Mouse (Mus musculus): ENCODE measurements at regions not wholly inside any gene's neighbourhood (a gene's known extent, or its start where the extent isn't known, plus 50 kb on each side); places are given as distances from the start of the nearest gene placed in this dataset.

GRCm38 (mm10) chr3:41234994-41235393 lies 152.1 kb upstream of the Pgrmc2 start:
- DNase-seq (ENCODE audit: low spot score): no peak

- DNase-seq (ENCODE audit: low spot score): no peak
Measured at GRCm38 (mm10) chr3:41234191-41234590, 151.3 kb upstream of the Pgrmc2 start.

- DNase-seq (ENCODE audit: low spot score): no peak
Measured at GRCm38 (mm10) chr3:41233439-41233838, 150.6 kb upstream of the Pgrmc2 start.

GRCm38 (mm10) chr3:41230961-41231377 lies 148.1 kb upstream of the Pgrmc2 start:
- no peak for DNase-seq (ENCODE audit: low spot score)

GRCm38 (mm10) chr3:41229493-41229892 lies 146.6 kb upstream of the Pgrmc2 start:
- no peak for DNase-seq (ENCODE audit: low spot score)

GRCm38 (mm10) chr3:41228536-41228935 lies 145.7 kb upstream of the Pgrmc2 start:
- peak; percentile 76 for DNase-seq (ENCODE audit: low spot score)

- DNase-seq (ENCODE audit: low spot score): peak; percentile 24
Measured at GRCm38 (mm10) chr3:41220746-41221145, 137.9 kb upstream of the Pgrmc2 start.

GRCm38 (mm10) chr3:41217770-41218169 lies 134.9 kb upstream of the Pgrmc2 start:
- DNase-seq (ENCODE audit: low spot score): no peak

GRCm38 (mm10) chr3:41213533-41213932 lies 130.7 kb upstream of the Pgrmc2 start:
- no peak for DNase-seq (ENCODE audit: low spot score)

GRCm38 (mm10) chr3:41210333-41210732 lies 127.5 kb upstream of the Pgrmc2 start:
- no peak for DNase-seq (ENCODE audit: low spot score)

GRCm38 (mm10) chr3:41202895-41203294 lies 120.0 kb upstream of the Pgrmc2 start:
- DNase-seq (ENCODE audit: low spot score): no peak

GRCm38 (mm10) chr3:41201782-41202181 lies 118.9 kb upstream of the Pgrmc2 start:
- DNase-seq (ENCODE audit: low spot score): peak; percentile 48

- no peak for DNase-seq (ENCODE audit: low spot score)
Measured at GRCm38 (mm10) chr3:41200026-41200425, 117.2 kb upstream of the Pgrmc2 start.

GRCm38 (mm10) chr3:41198216-41198976 lies 115.5 kb upstream of the Pgrmc2 start:
- peak; percentile 39 for DNase-seq (ENCODE audit: low spot score)

GRCm38 (mm10) chr3:41195113-41195975 lies 112.5 kb upstream of the Pgrmc2 start:
- DNase-seq (ENCODE audit: low spot score): peak; percentile 94

- DNase-seq (ENCODE audit: low spot score): peak; percentile 81
Measured at GRCm38 (mm10) chr3:41194311-41195112, 111.7 kb upstream of the Pgrmc2 start.

GRCm38 (mm10) chr3:41185305-41186097 lies 102.7 kb upstream of the Pgrmc2 start:
- DNase-seq (ENCODE audit: low spot score): no peak

- DNase-seq (ENCODE audit: low spot score): no peak
Measured at GRCm38 (mm10) chr3:41184375-41184774, 101.5 kb upstream of the Pgrmc2 start.

- no peak for DNase-seq (ENCODE audit: low spot score)
Measured at GRCm38 (mm10) chr3:41182900-41183595, 100.2 kb upstream of the Pgrmc2 start.

- peak; percentile 93 for DNase-seq (ENCODE audit: low spot score)
Measured at GRCm38 (mm10) chr3:41182036-41182899, 99.4 kb upstream of the Pgrmc2 start.

Measured in adipocyte (in vitro differentiated cells).